Mouse (Mus musculus) hindbrain, postnatal 0 days (tissue): ENCODE measurements around the gene Mtnr1b. TPM values are rescaled to one million over a fixed set of nuclear protein-coding genes. Genes with fewer than 3 reads are reported as not detected.
A peak's percentile ranks its signal among the peaks of the same experiment; 100 is the strongest.

Source experiments
- ATAC-seq: fragments of 200-750 bp; cut with Nextera tagmentation; 2 replicates; pipeline ENCODE4 v1.8.0; 2017; ENCODE audit warnings: mild to moderate bottlenecking, moderate TSS enrichment, moderate library complexity
- DNase-seq: peaks from one replicate; pipeline ENCODE4 v3.0.0-alpha.2; 2015; ENCODE audit warnings: low spot score
- H3K27ac ChIP-seq: fragments of 300-500 bp; sonication (generic); 2 replicates; pipeline ENCODE4 v1.5.1; 2014; ENCODE audit warnings: mild to moderate bottlenecking
- H3K27me3 ChIP-seq: fragments of 300-500 bp; sonication (generic); 2 replicates; pipeline ENCODE4 v1.6.1; 2014; ENCODE audit warnings: low read length, mixed read lengths; ENCODE audit not compliant: insufficient read depth
- H3K36me3 ChIP-seq: fragments of 300-500 bp; sonication (generic); 2 replicates; pipeline ENCODE4 v1.6.1; 2014; ENCODE audit warnings: low read length, mixed read lengths; ENCODE audit not compliant: insufficient read depth
- H3K4me1 ChIP-seq: fragments of 300-500 bp; sonication (generic); 2 replicates; pipeline ENCODE4 v1.6.1; 2014; ENCODE audit warnings: antibody characterized with exemption, low read length, mixed read lengths; ENCODE audit not compliant: insufficient read depth
- H3K4me2 ChIP-seq: fragments of 300-500 bp; sonication (generic); 2 replicates; pipeline ENCODE4 v1.6.1; 2014; ENCODE audit warnings: low read depth, mild to moderate bottlenecking, low read length, moderate library complexity, mixed read lengths
- H3K4me3 ChIP-seq: fragments of 300-500 bp; sonication (generic); 2 replicates; pipeline ENCODE4 v1.5.1; 2014; ENCODE audit warnings: low read length
- H3K9ac ChIP-seq: fragments of 300-500 bp; sonication (generic); replicated peaks from 2 replicates; pipeline ENCODE4 v1.6.1; 2014; ENCODE audit warnings: mild to moderate bottlenecking, low read length, moderate library complexity, mixed read lengths
- H3K9me3 ChIP-seq: fragments of 300-500 bp; sonication (generic); 2 replicates; pipeline ENCODE4 v1.6.1; 2016; ENCODE audit warnings: low read length, mixed read lengths
- CTCF ChIP-seq: IDR thresholded peaks from 2 replicates; pipeline ENCODE4 v1.5.1; 2016; ENCODE audit warnings: antibody characterized with exemption, control low read depth, low read depth
- WGBS: fragments of 180-500 bp; shearing (Covaris S2); extraction: QIAGEN DNeasy Blood & Tissue Kit; methylation state at CpG from one replicate; pipeline ENCODE4 v1.1.7; 2014; 5-methylcytosine and 5-hydroxymethylcytosine counted together
- polyA plus RNA-seq: library from polyadenylated mRNA; unstranded; fragments of >200 nt; fragmentation: Nextera tagmentation; extraction: Ambion mirVana; gene quantifications from 2 replicates; pipeline ENCODE4 v1.2.1, GENCODE M21; 2015
- total RNA-seq: library from RNA; depleted of rRNA; stranded (reverse); fragments of >200 nt; gene quantifications from 2 replicates; pipeline ENCODE4 v1.2.3, GENCODE M21; 2014; rRNA removed

Mtnr1b gene
- total RNA-seq: not detected in 2 replicates
- polyA plus RNA-seq: not detected in 2 replicates

GRCm38 (mm10) chr9:15874506-15875160 is at the start of gene Mtnr1b:
TSS of gene Mtnr1b (minus strand) at chr9:15874556.
- 64% methylated on average over 19 of the region's 19 CpGs for WGBS
- Histone ChIP-seq H3K9me3 (no peaks in the 10 kb centered on the region), H3K4me3 (no peak within 1 kb of the TSS), H3K9ac (no peak within 1 kb of the TSS), H3K27me3 (no peaks in the 10 kb centered on the region), H3K27ac (no peak within 1 kb of the TSS), H3K4me2 (no peak within 1 kb of the TSS), H3K4me1 (no peaks in the 10 kb centered on the region), H3K36me3 (no peaks in the 10 kb centered on the region)
- DNase-seq: no peak
- no peak for TF ChIP-seq CTCF
- 0 out of 2 replicates have a peak, but pooled peaks have one; percentile 12 for ATAC-seq

DNA sequence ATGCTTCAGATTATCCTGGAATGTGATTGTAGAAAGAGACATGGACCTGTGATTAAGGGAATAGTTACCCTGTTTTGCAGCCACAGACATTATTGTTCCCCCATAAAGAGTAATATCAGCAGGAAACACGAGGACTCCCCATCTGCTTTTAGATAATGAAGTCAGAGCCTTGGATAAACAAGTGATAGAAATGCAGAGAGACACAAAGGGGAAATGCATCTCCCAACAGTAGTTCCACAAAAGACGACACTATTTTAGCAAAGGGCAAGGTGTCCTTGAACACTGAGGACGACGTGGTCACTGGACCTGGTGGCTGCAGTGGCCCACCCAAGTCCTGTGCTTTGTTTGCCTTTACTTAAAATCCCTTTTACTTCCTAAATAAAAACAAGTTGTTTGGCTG is 45.9 kb upstream of the Mtnr1b start:
- no peaks in the 10 kb centered on the region for H3K27me3 ChIP-seq
- no peak overlapping the region for H3K9ac ChIP-seq
- no peak for DNase-seq
- no peak overlapping the region for H3K27ac ChIP-seq
- no peaks in the 10 kb centered on the region for H3K4me1 ChIP-seq
- no peak for TF ChIP-seq CTCF
- no peak for ATAC-seq
- no peak overlapping the region for H3K4me2 ChIP-seq
- 65% methylated on average over 4 of the region's 4 CpGs for WGBS
- H3K9me3 ChIP-seq: no peaks in the 10 kb centered on the region
- no peak overlapping the region for H3K4me3 ChIP-seq
- H3K36me3 ChIP-seq: no peaks in the 10 kb centered on the region

- Histone ChIP-seq H3K36me3 (no peaks in the 10 kb centered on the region), H3K4me1 (no peaks in the 10 kb centered on the region), H3K4me3 (no peak overlapping the region), H3K27me3 (no peaks in the 10 kb centered on the region), H3K9me3 (no peaks in the 10 kb centered on the region), H3K9ac (no peak overlapping the region), H3K4me2 (no peak overlapping the region), H3K27ac (no peak overlapping the region)
- DNase-seq (peak; percentile 72), ATAC-seq (no peak)
- WGBS: 47% methylated on average over 5 of the region's 5 CpGs
- peak; percentile 64 for TF ChIP-seq CTCF
Observed at GRCm38 (mm10) chr9:15919373-15920005, 45.1 kb upstream of the Mtnr1b start.

GRCm38 (mm10) chr9:15916600-15916999 is 42.2 kb upstream of the Mtnr1b start:
- no peak for ATAC-seq

DNA sequence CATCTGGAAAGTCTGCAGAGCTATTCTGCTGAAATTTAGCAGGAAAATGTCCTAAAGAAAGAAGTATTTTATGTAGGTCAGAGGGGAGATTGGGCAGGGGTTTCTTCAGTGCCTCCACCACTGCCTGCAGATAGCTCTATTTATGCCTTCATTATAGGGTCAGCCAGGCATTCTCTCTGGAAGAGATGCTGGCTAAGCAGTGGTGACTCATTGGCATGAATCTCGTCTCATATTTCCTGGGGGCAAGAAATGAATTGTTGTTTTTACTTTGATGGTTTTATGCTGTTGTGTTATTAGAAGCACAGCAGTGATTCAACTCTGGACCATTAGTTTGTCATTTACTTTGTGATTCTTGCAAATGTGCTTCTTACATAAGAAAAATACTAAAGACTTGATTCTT is 38.4 kb upstream of the Mtnr1b start:
- no peak for DNase-seq
- Histone ChIP-seq H3K27ac (no peak overlapping the region), H3K4me1 (no peaks in the 10 kb centered on the region), H3K27me3 (no peaks in the 10 kb centered on the region), H3K4me3 (no peak overlapping the region), H3K9me3 (no peaks in the 10 kb centered on the region), H3K4me2 (no peak overlapping the region), H3K9ac (no peak overlapping the region), H3K36me3 (no peaks in the 10 kb centered on the region)
- no peak for TF ChIP-seq CTCF
- 56% methylated on average over 1 of the region's 1 CpGs for WGBS
- no peak for ATAC-seq

More at GRCm38 (mm10) chr9:15916600-15916999, 42.2 kb upstream of the Mtnr1b start:
- H3K27ac ChIP-seq: no peak overlapping the region
- no peak overlapping the region for H3K9ac ChIP-seq
- H3K27me3 ChIP-seq: no peaks in the 10 kb centered on the region
- no peak for DNase-seq
- no peaks in the 10 kb centered on the region for H3K9me3 ChIP-seq
- TF ChIP-seq CTCF: no peak
- H3K4me2 ChIP-seq: no peak overlapping the region
- H3K4me1 ChIP-seq: no peaks in the 10 kb centered on the region
- no peak overlapping the region for H3K4me3 ChIP-seq
- H3K36me3 ChIP-seq: no peaks in the 10 kb centered on the region

DNA sequence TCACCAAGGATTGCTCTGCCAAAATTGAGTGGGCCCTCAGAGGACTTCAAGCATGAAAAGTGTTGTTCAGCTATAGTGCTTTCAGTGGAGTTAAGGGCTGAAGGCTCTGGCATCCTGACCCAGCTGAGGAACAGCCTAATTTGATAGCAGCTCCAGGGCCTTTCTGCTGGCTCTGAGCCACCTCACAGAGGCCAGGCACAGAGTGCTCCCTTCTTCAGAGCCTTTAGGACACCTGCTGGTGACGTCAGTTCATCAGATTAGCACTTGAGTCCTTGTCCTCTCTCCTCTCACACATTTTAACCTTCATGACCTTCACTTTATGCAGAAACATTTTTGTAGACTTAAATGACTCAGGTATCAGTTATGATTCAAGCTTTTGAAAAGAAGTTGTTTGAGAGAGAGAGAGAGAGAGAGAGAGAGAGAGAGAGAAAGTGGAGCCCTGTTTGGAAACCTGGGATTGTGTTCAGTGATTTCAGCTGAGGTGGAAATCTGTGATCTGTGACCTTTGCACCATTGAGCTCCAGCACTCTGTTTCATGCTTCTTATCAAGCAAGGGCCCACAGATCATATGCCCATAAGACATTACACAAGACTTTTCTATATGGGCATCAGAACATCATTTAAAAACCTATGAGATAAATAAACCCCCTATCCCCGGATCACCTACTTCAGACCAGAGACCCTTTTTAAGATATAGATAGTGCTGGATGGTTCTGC is 35.2 kb upstream of the Mtnr1b start:
- no peak overlapping the region for H3K4me3 ChIP-seq
- H3K4me2 ChIP-seq: no peak overlapping the region
- H3K27me3 ChIP-seq: no peaks in the 10 kb centered on the region
- no peaks in the 10 kb centered on the region for H3K9me3 ChIP-seq
- no peaks in the 10 kb centered on the region for H3K36me3 ChIP-seq
- no peak overlapping the region for H3K9ac ChIP-seq
- ATAC-seq (no peak), DNase-seq (no peak)
- TF ChIP-seq CTCF: no peak
- H3K4me1 ChIP-seq: no peaks in the 10 kb centered on the region
- H3K27ac ChIP-seq: no peak overlapping the region
- 81% methylated on average over 2 of the region's 2 CpGs for WGBS
